Mouse (Mus musculus): ENCODE results near the gene Syp. TPM values are rescaled to one million over a fixed set of nuclear protein-coding genes. Genes with fewer than 3 reads are reported as not detected.

The Syp gene
- polyA plus RNA-seq, 1 experiment from 2014 or later = 0.55 TPM

GRCm38 (mm10) chrX:7680057-7680412, 41.8 kb downstream of the Syp start:
- ATAC-seq (ENCODE audit: low read depth) (no peak), DNase-seq (no peak)
- H3K4me1 ChIP-seq (replicated peaks) = peaks cover 4% of the 10 kb centered on the region; the same call in 1 of the 2 replicates
- peak overlapping the region; percentile 56 for H3K4me2 ChIP-seq
- no peaks in the 10 kb centered on the region for H3K36me3 ChIP-seq
- no peaks in the 10 kb centered on the region for H3K27me3 ChIP-seq
- H3K27ac ChIP-seq = no peak overlapping the region
- no peaks in the 10 kb centered on the region for H3K9me3 ChIP-seq (replicated peaks)
- no peak overlapping the region for H3K9ac ChIP-seq
- peak overlapping the region; percentile 30 for H3K4me3 ChIP-seq (replicated peaks)
- WGBS (ENCODE audit: insufficient replicate concordance) = 19% methylated on average over 12 of the region's 12 CpGs

GRCm38 (mm10) chrX:7680864-7681263, 42.6 kb downstream of the Syp start, which contains the start of gene Magix:
TSS of gene Magix (minus strand) at chrX:7681251.
- H3K9ac ChIP-seq = no peak within 1 kb of the TSS
- ATAC-seq (ENCODE audit: low read depth) (no peak), DNase-seq (no peak)
- H3K4me2 ChIP-seq = peak within 1 kb of the TSS; percentile 56
- peak within 1 kb of the TSS; percentile 30; the same call in 1 of the 2 replicates for H3K4me3 ChIP-seq (replicated peaks)
- WGBS (ENCODE audit: insufficient replicate concordance) = 66% methylated on average over 14 of the region's 14 CpGs
- H3K27ac ChIP-seq = no peak within 1 kb of the TSS
- no peaks in the 10 kb centered on the region for H3K9me3 ChIP-seq (replicated peaks)
- H3K27me3 ChIP-seq = no peaks in the 10 kb centered on the region
- no peaks in the 10 kb centered on the region for H3K36me3 ChIP-seq
- H3K4me1 ChIP-seq (replicated peaks) = peaks cover 4% of the 10 kb centered on the region; the same call in 1 of the 2 replicates

- ATAC-seq (ENCODE audit: low read depth) (no peak), DNase-seq (no peak)
- Histone ChIP-seq H3K4me1 (replicated peaks) (no peaks in the 10 kb centered on the region), H3K36me3 (no peaks in the 10 kb centered on the region), H3K4me3 (replicated peaks) (no peak overlapping the region), H3K27me3 (no peaks in the 10 kb centered on the region), H3K9me3 (replicated peaks) (no peaks in the 10 kb centered on the region), H3K27ac (no peak overlapping the region), H3K9ac (no peak overlapping the region), H3K4me2 (no peak overlapping the region)
- 70% methylated on average over 2 of the region's 2 CpGs for WGBS (ENCODE audit: insufficient replicate concordance)
These were observed 50.0 kb downstream of the Syp start for GRCm38 (mm10) chrX:7688321-7688720.

- ATAC-seq (ENCODE audit: low read depth) = no peak
- no peak for DNase-seq
- Histone ChIP-seq H3K9ac (no peak overlapping the region), H3K27me3 (no peaks in the 10 kb centered on the region), H3K27ac (no peak overlapping the region), H3K4me1 (replicated peaks) (no peaks in the 10 kb centered on the region), H3K4me3 (replicated peaks) (no peak overlapping the region), H3K36me3 (no peaks in the 10 kb centered on the region), H3K9me3 (replicated peaks) (no peaks in the 10 kb centered on the region), H3K4me2 (no peak overlapping the region)
- 57% methylated on average over 3 of the region's 3 CpGs for WGBS (ENCODE audit: insufficient replicate concordance)
These were observed 52.2 kb downstream of the Syp start for GRCm38 (mm10) chrX:7690486-7690885.

GRCm38 (mm10) chrX:7692862-7693261, 54.6 kb downstream of the Syp start:
- H3K9me3 ChIP-seq (replicated peaks) = no peaks in the 10 kb centered on the region
- H3K27me3 ChIP-seq = no peaks in the 10 kb centered on the region
- no peaks in the 10 kb centered on the region for H3K36me3 ChIP-seq
- ATAC-seq (ENCODE audit: low read depth) (no peak), DNase-seq (no peak)
- H3K4me2 ChIP-seq = no peak overlapping the region
- no peak overlapping the region for H3K9ac ChIP-seq
- no peaks in the 10 kb centered on the region for H3K4me1 ChIP-seq (replicated peaks)
- no peak overlapping the region for H3K27ac ChIP-seq
- no peak overlapping the region for H3K4me3 ChIP-seq (replicated peaks)
- WGBS (ENCODE audit: insufficient replicate concordance) = 24% methylated on average over 4 of the region's 4 CpGs

GRCm38 (mm10) chrX:7696520-7696919, 58.2 kb downstream of the Syp start:
- Histone ChIP-seq H3K27me3 (no peaks in the 10 kb centered on the region), H3K4me2 (peak overlapping the region; percentile 73), H3K4me1 (replicated peaks) (peaks cover 10% of the 10 kb centered on the region; the same call in 1 of the 2 replicates), H3K9ac (no peak overlapping the region), H3K27ac (no peak overlapping the region), H3K9me3 (replicated peaks) (no peaks in the 10 kb centered on the region), H3K4me3 (replicated peaks) (peak overlapping the region; percentile 72; the same call in 1 of the 2 replicates), H3K36me3 (peaks cover 26% of the 10 kb centered on the region)
- ATAC-seq (ENCODE audit: low read depth) = peak; percentile 12; the same call in 1 of the 2 replicates
- 32% methylated on average over 6 of the region's 6 CpGs for WGBS (ENCODE audit: insufficient replicate concordance)
- no peak for DNase-seq

- H3K9ac ChIP-seq = peak within 1 kb of the TSS; percentile 80
- DNase-seq (peak; percentile 80), ATAC-seq (ENCODE audit: low read depth) (peak; percentile 94)
- no peaks in the 10 kb centered on the region for H3K9me3 ChIP-seq (replicated peaks)
- H3K36me3 ChIP-seq = peaks cover 30% of the 10 kb centered on the region
- H3K27me3 ChIP-seq = no peaks in the 10 kb centered on the region
- peak within 1 kb of the TSS; percentile 73 for H3K4me2 ChIP-seq
- peak within 1 kb of the TSS; percentile 72 for H3K4me3 ChIP-seq (replicated peaks)
- peak within 1 kb of the TSS; percentile 64 for H3K27ac ChIP-seq
- 5% methylated on average over 33 of the region's 33 CpGs for WGBS (ENCODE audit: insufficient replicate concordance)
- peaks cover 10% of the 10 kb centered on the region; the same call in 1 of the 2 replicates for H3K4me1 ChIP-seq (replicated peaks)
These were observed 58.7 kb downstream of the Syp start, which contains the start of gene Gpkow for GRCm38 (mm10) chrX:7696954-7697381. TSS of gene Gpkow (plus strand) at chrX:7697131.

Other genes with a start within 250 kb of the Syp start
- gene Foxp3, start 64.8 kb upstream of the Syp start, polyA plus RNA-seq (2015; fragmentation: Nextera tagmentation; extraction: Ambion mirVana) = 0.05 TPM in 1 of 2 replicates, not detected in the other
- gene Ppp1r3f, start 64.2 kb upstream of the Syp start, polyA plus RNA-seq (2015; fragmentation: Nextera tagmentation; extraction: Ambion mirVana) = 0.17 and 0.37 TPM in 2 replicates
- gene Ccdc22, start 33.0 kb upstream of the Syp start, polyA plus RNA-seq (2015; fragmentation: Nextera tagmentation; extraction: Ambion mirVana) = 22.3 and 23.4 TPM in 2 replicates
- gene Cacna1f, start 31.4 kb upstream of the Syp start, polyA plus RNA-seq (2015; fragmentation: Nextera tagmentation; extraction: Ambion mirVana) = 0.10 TPM in 1 of 2 replicates, not detected in the other
- 0.86 and 0.95 TPM in 2 replicates for gene Prickle3, start 18.8 kb downstream of the Syp start, polyA plus RNA-seq (2015; fragmentation: Nextera tagmentation; extraction: Ambion mirVana)
- 28.2 and 32.5 TPM in 2 replicates for gene Plp2, start 32.9 kb downstream of the Syp start, polyA plus RNA-seq (2015; fragmentation: Nextera tagmentation; extraction: Ambion mirVana)
- not detected in 2 replicates for gene Magix, start 42.8 kb downstream of the Syp start, polyA plus RNA-seq (2015; fragmentation: Nextera tagmentation; extraction: Ambion mirVana)
- gene Gpkow, start 58.7 kb downstream of the Syp start, polyA plus RNA-seq (2015; fragmentation: Nextera tagmentation; extraction: Ambion mirVana) = 15.0 and 17.7 TPM in 2 replicates
- 13.3 and 15.2 TPM in 2 replicates for gene Wdr45, start 75.9 kb downstream of the Syp start, polyA plus RNA-seq (2015; fragmentation: Nextera tagmentation; extraction: Ambion mirVana)
- gene Gm45208, start 83.8 kb downstream of the Syp start, polyA plus RNA-seq (2015; fragmentation: Nextera tagmentation; extraction: Ambion mirVana) = 0.25 TPM in 1 of 2 replicates, not detected in the other
- gene Praf2, start 90.0 kb downstream of the Syp start, polyA plus RNA-seq (2015; fragmentation: Nextera tagmentation; extraction: Ambion mirVana) = 8.3 and 9.1 TPM in 2 replicates
- gene Ccdc120, start 112.4 kb downstream of the Syp start, polyA plus RNA-seq (2015; fragmentation: Nextera tagmentation; extraction: Ambion mirVana) = 1.7 TPM in 2 replicates
- 8.9 and 10.1 TPM in 2 replicates for gene Tfe3, start 124.1 kb downstream of the Syp start, polyA plus RNA-seq (2015; fragmentation: Nextera tagmentation; extraction: Ambion mirVana)
- 30.6 and 32.3 TPM in 2 replicates for gene Gripap1, start 151.3 kb downstream of the Syp start, polyA plus RNA-seq (2015; fragmentation: Nextera tagmentation; extraction: Ambion mirVana)
- 0.13 and 0.34 TPM in 2 replicates for gene Kcnd1, start 183.8 kb downstream of the Syp start, polyA plus RNA-seq (2015; fragmentation: Nextera tagmentation; extraction: Ambion mirVana)
- 33.8 and 35.7 TPM in 2 replicates for gene Otud5, start 202.9 kb downstream of the Syp start, polyA plus RNA-seq (2015; fragmentation: Nextera tagmentation; extraction: Ambion mirVana)
- 2.8 and 4.3 TPM in 2 replicates for gene Pim2, start 239.8 kb downstream of the Syp start, polyA plus RNA-seq (2015; fragmentation: Nextera tagmentation; extraction: Ambion mirVana)
- gene Slc35a2, start 245.6 kb downstream of the Syp start, polyA plus RNA-seq (2015; fragmentation: Nextera tagmentation; extraction: Ambion mirVana) = 17.1 and 17.8 TPM in 2 replicates

Measured in liver, embryonic 13.5 days (tissue).